Mouse (Mus musculus) thymus, adult 2 months (tissue): Measurements from ENCODE around the gene Hsp90ab1.

ENCODE experiments used
- CTCF ChIP-seq: fragments of 200-500 bp; IDR thresholded peaks from 2 replicates; pipeline ENCODE4 v1.5.1; 2012; ENCODE audit warnings: mild to moderate bottlenecking, control low read depth, low read length, moderate library complexity, borderline replicate concordance; ENCODE audit not compliant: control insufficient read depth, poor library complexity, insufficient read depth; ENCODE audit errors: extremely low read depth
- POLR2A ChIP-seq: fragments of 200-500 bp; IDR thresholded peaks from 2 replicates; pipeline ENCODE4 v1.6.1; 2012; ENCODE audit warnings: mild to moderate bottlenecking, low read length, control low read depth, moderate library complexity; ENCODE audit not compliant: control insufficient read depth, poor library complexity, insufficient read depth; ENCODE audit errors: extremely low read depth

- TF ChIP-seq CTCF (no peak), POLR2A (no peak)
These were observed 30.0 kb downstream of the Hsp90ab1 start for GRCm38 (mm10) chr17:45543115-45543514.
